Mouse (Mus musculus): ENCODE results near the gene Plscr2.

Gene Plscr2

GRCm38 (mm10) chr9:92338954-92339353 lies 63.6 kb downstream of the Plscr2 start:
- no peak for DNase-seq (ENCODE audit: low spot score in 2 of 2)
